Mouse (Mus musculus) thymus, adult 2 months (tissue): ENCODE measurements around the gene Parp16.

Experiments used
- CTCF ChIP-seq: fragments of 200-500 bp; IDR thresholded peaks from 2 replicates; pipeline ENCODE4 v1.5.1; 2012; ENCODE audit warnings: mild to moderate bottlenecking, control low read depth, low read length, moderate library complexity, borderline replicate concordance; ENCODE audit not compliant: control insufficient read depth, poor library complexity, insufficient read depth; ENCODE audit errors: extremely low read depth
- POLR2A ChIP-seq: fragments of 200-500 bp; IDR thresholded peaks from 2 replicates; pipeline ENCODE4 v1.6.1; 2012; ENCODE audit warnings: mild to moderate bottlenecking, low read length, control low read depth, moderate library complexity; ENCODE audit not compliant: control insufficient read depth, poor library complexity, insufficient read depth; ENCODE audit errors: extremely low read depth

DNA sequence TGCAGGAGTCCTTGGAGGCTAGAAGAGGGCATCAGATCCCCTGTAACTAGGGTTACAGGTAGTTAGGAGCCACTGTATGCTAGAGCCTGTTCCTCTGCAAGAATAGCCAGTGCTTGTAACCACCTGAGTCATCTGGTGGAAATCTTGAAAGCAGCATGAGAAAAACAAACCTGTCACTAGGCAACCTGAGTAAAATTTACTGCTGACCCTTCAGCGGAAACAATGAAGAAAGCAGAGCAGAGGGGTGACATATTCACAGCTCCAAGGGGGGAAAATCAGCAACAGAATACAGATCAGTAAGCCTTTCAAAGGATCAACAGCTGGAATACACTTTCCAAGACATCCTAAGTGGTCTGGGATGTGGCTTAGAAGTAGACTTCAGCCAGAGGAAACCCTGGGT lies 16.4 kb downstream of the Parp16 start:
- TF ChIP-seq POLR2A (no peak), CTCF (no peak)
